Mouse (Mus musculus): ENCODE data around the gene Oas1c.

Gene Oas1c

GRCm38 (mm10) chr5:120781646-120782045, 30.7 kb downstream of the Oas1c start:
- no peak for DNase-seq (ENCODE audit: low spot score)

GRCm38 (mm10) chr5:120779922-120780321, 32.4 kb downstream of the Oas1c start:
- no peak for DNase-seq (ENCODE audit: low spot score)

- DNase-seq (ENCODE audit: low spot score): no peak
These were observed 33.4 kb downstream of the Oas1c start for GRCm38 (mm10) chr5:120778941-120779340.

- no peak for DNase-seq (ENCODE audit: low spot score)
These were observed 34.8 kb downstream of the Oas1c start, which contains the start of gene Oas3 for GRCm38 (mm10) chr5:120777478-120777877. Oas3 (minus strand) TSS chr5:120777661.

- DNase-seq (ENCODE audit: low spot score): no peak
These were observed 35.5 kb downstream of the Oas1c start for GRCm38 (mm10) chr5:120776801-120777200.

GRCm38 (mm10) chr5:120775287-120775985, 36.9 kb downstream of the Oas1c start:
- no peak for DNase-seq (ENCODE audit: low spot score)

GRCm38 (mm10) chr5:120769396-120769795, 42.9 kb downstream of the Oas1c start:
- DNase-seq (ENCODE audit: low spot score): no peak

- DNase-seq (ENCODE audit: low spot score): no peak
These were observed 47.3 kb downstream of the Oas1c start for GRCm38 (mm10) chr5:120765010-120765409.

- DNase-seq (ENCODE audit: low spot score): no peak
These were observed 50.4 kb downstream of the Oas1c start for GRCm38 (mm10) chr5:120761901-120762300.

- no peak for DNase-seq (ENCODE audit: low spot score)
These were observed 58.1 kb downstream of the Oas1c start for GRCm38 (mm10) chr5:120754215-120754614.

- no peak for DNase-seq (ENCODE audit: low spot score)
These were observed 59.5 kb downstream of the Oas1c start for GRCm38 (mm10) chr5:120752786-120753185.

- no peak for DNase-seq (ENCODE audit: low spot score)
These were observed 61.1 kb downstream of the Oas1c start for GRCm38 (mm10) chr5:120751206-120751605.
